Comparison of ENCODE assay signal across 20 mouse cellular contexts in the genomic region with DNA sequence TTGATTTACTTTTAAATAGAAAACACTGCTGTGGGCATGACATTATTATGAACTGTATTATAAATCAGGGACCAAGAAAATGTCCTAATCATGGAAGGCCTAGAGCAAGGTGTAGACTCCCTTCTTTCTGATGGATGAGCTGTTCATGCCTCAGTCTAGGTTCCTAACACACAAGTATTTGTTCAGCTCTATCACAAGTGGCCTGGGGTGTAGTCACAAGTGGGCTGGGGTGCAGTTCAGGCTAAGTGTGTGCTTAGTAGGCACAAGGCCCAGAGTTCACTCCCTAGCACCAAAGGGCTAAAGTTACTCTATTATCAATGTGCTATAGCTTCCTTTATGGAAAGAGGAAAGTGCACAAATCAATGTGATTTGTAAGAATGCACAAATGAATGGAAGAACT. TPM values are rescaled to one million over a fixed set of nuclear protein-coding genes. Genes with fewer than 3 reads are reported as not detected.
"Had no signal": no experiment of that assay in that cellular context is flagged by ENCODE, and none has a peak within 500 bp of the region (broad histone marks: within the 10 kb centered on the region; RNA-seq: fewer than 3 reads in every experiment).

No protein-coding gene starts in this region.

- DNase-seq: kidney, adult 18-20 months; kidney, adult 9 months; kidney, postnatal 14 days; kidney, postnatal 4 days; left cerebral cortex, postnatal 4 days; liver, embryonic 13.5 days; right cerebral cortex, adult 18-20 months; right cerebral cortex, postnatal 14 days; right cerebral cortex, postnatal 4 days; thymus, adult 18-20 months; thymus, postnatal 36 days had no signal

- H3K4me2 ChIP-seq: limb, embryonic 12.5 days; limb, embryonic 15.5 days; liver, embryonic 13.5 days; midbrain, embryonic 12.5 days; midbrain, embryonic 15.5 days; neural tube, embryonic 12.5 days; neural tube, embryonic 15.5 days; stomach, embryonic 15.5 days had no signal

- H3K27me3 ChIP-seq: limb, embryonic 12.5 days; limb, embryonic 15.5 days; liver, embryonic 13.5 days; midbrain, embryonic 12.5 days; midbrain, embryonic 15.5 days; neural tube, embryonic 12.5 days; neural tube, embryonic 15.5 days; stomach, embryonic 15.5 days had no signal

- H3K9ac ChIP-seq: limb, embryonic 12.5 days; limb, embryonic 15.5 days; liver, embryonic 13.5 days; midbrain, embryonic 12.5 days; midbrain, embryonic 15.5 days; neural tube, embryonic 12.5 days; neural tube, embryonic 15.5 days; stomach, embryonic 15.5 days had no signal

- H3K36me3 ChIP-seq: limb, embryonic 12.5 days; limb, embryonic 15.5 days; liver, embryonic 13.5 days; midbrain, embryonic 12.5 days; midbrain, embryonic 15.5 days; neural tube, embryonic 12.5 days; neural tube, embryonic 15.5 days; stomach, embryonic 15.5 days had no signal

- H3K4me3 ChIP-seq: limb, embryonic 12.5 days; limb, embryonic 15.5 days; liver, embryonic 13.5 days; midbrain, embryonic 12.5 days; midbrain, embryonic 15.5 days; neural tube, embryonic 12.5 days; neural tube, embryonic 15.5 days; stomach, embryonic 15.5 days had no signal

- H3K4me1 ChIP-seq: limb, embryonic 12.5 days; limb, embryonic 15.5 days; midbrain, embryonic 12.5 days; midbrain, embryonic 15.5 days; neural tube, embryonic 12.5 days; neural tube, embryonic 15.5 days; stomach, embryonic 15.5 days had no signal

- H3K9me3 ChIP-seq: limb, embryonic 12.5 days; limb, embryonic 15.5 days; liver, embryonic 13.5 days; midbrain, embryonic 12.5 days; midbrain, embryonic 15.5 days; neural tube, embryonic 12.5 days; neural tube, embryonic 15.5 days; stomach, embryonic 15.5 days had no signal

- ATAC-seq: inflammation-experienced regulatory T-cells, adult 6 months; intestine, embryonic 16.5 days; midbrain, embryonic 15.5 days had no signal

- H3K27ac ChIP-seq: limb, embryonic 12.5 days; limb, embryonic 15.5 days; liver, embryonic 13.5 days; midbrain, embryonic 12.5 days; midbrain, embryonic 15.5 days; neural tube, embryonic 12.5 days; neural tube, embryonic 15.5 days; stomach, embryonic 15.5 days had no signal

RNA-seq across cellular contexts. Expression of gene Bmp2, which starts 55.6 kb away (rescaled TPM):
- polyA plus RNA-seq: inflammation-experienced regulatory T-cells, adult 6 months had no signal
